ENCODE assay signal across 17 mouse cellular contexts in the genomic region with DNA sequence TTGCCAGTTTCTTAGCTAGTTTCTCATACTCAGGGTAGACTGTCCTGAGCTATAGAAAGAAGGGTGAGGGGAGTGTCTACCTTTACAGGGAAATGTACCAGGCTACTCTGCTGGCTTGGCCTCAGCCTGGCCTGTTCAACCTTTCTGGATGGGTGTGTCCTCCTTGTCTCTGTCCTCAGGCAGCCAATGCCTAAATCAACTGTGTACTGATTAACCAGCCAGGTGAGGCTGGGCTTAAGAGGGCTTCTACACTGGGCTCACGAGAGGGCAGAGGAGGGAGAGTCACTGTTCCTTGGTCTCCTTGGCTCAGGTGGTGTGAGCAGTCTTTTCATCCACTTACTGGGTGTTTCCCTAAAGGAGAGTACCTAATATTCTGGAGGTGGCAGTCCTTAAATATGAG. TPM values are rescaled to one million over a fixed set of nuclear protein-coding genes. Genes with fewer than 3 reads are reported as not detected.
DNase-seq lines count a peak whose midpoint lies in the region; ATAC-seq and TF ChIP-seq lines count a peak whose summit lies in the region.
"Had no signal": no experiment of that assay in that cellular context is flagged by ENCODE, and none has a peak within 500 bp of the region (broad histone marks: within the 10 kb centered on the region; RNA-seq: fewer than 3 reads in every experiment).

No protein-coding gene starts in this region.

- no peak overlapping the region for H3K4me3 ChIP-seq in heart, embryonic 13.5 days
- H3K4me3 ChIP-seq in liver, embryonic 11.5 days (ENCODE audit: low read depth, low read length): no peak overlapping the region
- no peak overlapping the region for H3K4me3 ChIP-seq in left cerebral cortex, adult 2 months
- H3K4me3 ChIP-seq: embryonic facial prominence, embryonic 12.5 days; heart, embryonic 10.5 days; limb, embryonic 13.5 days had no signal

- no peak for DNase-seq in heart, adult 11 months
- DNase-seq in kidney, adult 18-20 months: peak; percentile 59
- no peak for DNase-seq in liver, embryonic 11.5 days (ENCODE audit: low spot score)
- DNase-seq in lung, postnatal 36 days: peak; percentile 66
- DNase-seq in thymus, postnatal 10 days (ENCODE audit: low spot score in 2 of 2): no peak
- no peak for DNase-seq in left cerebral cortex, adult 2 months (ENCODE audit: extremely low spot score in 1 of 2, low spot score in 2 of 2)
- DNase-seq in adrenal gland, postnatal 36 days: no peak
- DNase-seq: adrenal gland, adult 2 months; forebrain, postnatal 0 days had no signal

- no peaks in the 10 kb centered on the region for H3K27me3 ChIP-seq in heart, embryonic 13.5 days (replicated peaks)
- no peaks in the 10 kb centered on the region for H3K27me3 ChIP-seq in liver, embryonic 11.5 days (replicated peaks; ENCODE audit: control insufficient read depth, insufficient read depth, low read length)
- H3K27me3 ChIP-seq: embryonic facial prominence, embryonic 12.5 days; limb, embryonic 13.5 days had no signal

- TF ChIP-seq CTCF in left cerebral cortex, adult 2 months (IDR thresholded peaks at IDR 0.05): no peak

- intact Hi-C loops in left cerebral cortex, adult 2 months (cut with DNase I): no loop called here

- no peak overlapping the region for H3K4me2 ChIP-seq in heart, embryonic 13.5 days
- H3K4me2 ChIP-seq in liver, embryonic 11.5 days: no peak overlapping the region
- H3K4me2 ChIP-seq: embryonic facial prominence, embryonic 12.5 days; limb, embryonic 13.5 days had no signal

- H3K4me1 ChIP-seq in heart, embryonic 13.5 days: peaks cover 21% of the 10 kb centered on the region
- peaks cover 10% of the 10 kb centered on the region for H3K4me1 ChIP-seq in liver, embryonic 11.5 days (replicated peaks; ENCODE audit: control insufficient read depth, insufficient read depth, low read length)
- H3K4me1 ChIP-seq: embryonic facial prominence, embryonic 12.5 days had no signal

- no peak for ATAC-seq in heart, embryonic 13.5 days (ENCODE audit: extremely low read depth, insufficient number of reproducible peaks, low FRiP score, low TSS enrichment)
- ATAC-seq in liver, embryonic 11.5 days (replicated peaks; ENCODE audit: low FRiP score): peak; percentile 39; the same call in 1 of the 2 replicates
- ATAC-seq: forebrain, postnatal 0 days had no signal

- no peaks in the 10 kb centered on the region for H3K9me3 ChIP-seq in heart, embryonic 13.5 days
- H3K9me3 ChIP-seq in liver, embryonic 11.5 days (ENCODE audit: control insufficient read depth, low read length): no peaks in the 10 kb centered on the region
- H3K9me3 ChIP-seq: embryonic facial prominence, embryonic 12.5 days; G1E; heart, embryonic 10.5 days; limb, embryonic 13.5 days had no signal

- H3K9ac ChIP-seq in heart, embryonic 13.5 days: 0 out of 2 replicates have a peak overlapping the region, but pooled peaks have one; percentile 28
- no peak overlapping the region for H3K9ac ChIP-seq in liver, embryonic 11.5 days (ENCODE audit: low read depth, low read length)
- H3K9ac ChIP-seq: embryonic facial prominence, embryonic 12.5 days; forebrain, postnatal 0 days; limb, embryonic 13.5 days had no signal

- WGBS in heart, embryonic 13.5 days: 58% methylated on average over 1 of the region's 1 CpGs
- WGBS in liver, embryonic 11.5 days: 77% methylated on average over 1 of the region's 1 CpGs

- peaks cover 25% of the 10 kb centered on the region for H3K36me3 ChIP-seq in heart, embryonic 13.5 days
- H3K36me3 ChIP-seq in liver, embryonic 11.5 days (ENCODE audit: control insufficient read depth, insufficient read depth, low read length): peaks cover 7% of the 10 kb centered on the region

- peak overlapping the region; percentile 66; the same call in 1 of the 2 replicates for H3K27ac ChIP-seq in heart, embryonic 13.5 days (replicated peaks)
- H3K27ac ChIP-seq in liver, embryonic 11.5 days (ENCODE audit: low read depth, low read length): no peak overlapping the region
- no peak overlapping the region for H3K27ac ChIP-seq in left cerebral cortex, adult 2 months
- H3K27ac ChIP-seq: embryonic facial prominence, embryonic 12.5 days; heart, embryonic 10.5 days; limb, embryonic 13.5 days had no signal

RNA-seq across cellular contexts. Expression of gene A930017K11Rik, which starts 15.8 kb away (rescaled TPM):
- 0.13 and 0.15 TPM in 2 replicates for polyA plus RNA-seq in heart, embryonic 13.5 days (2015; fragmentation: Nextera tagmentation; extraction: Ambion mirVana)
- polyA plus RNA-seq in liver, embryonic 11.5 days (2014; fragmentation: Nextera tagmentation; extraction: Ambion mirVana): 0.68 and 0.85 TPM in 2 replicates
- under 1 TPM; 0.26 to 0.27 TPM for total RNA-seq in left cerebral cortex, adult 2 months (2021)
- total RNA-seq in adrenal gland, postnatal 36 days (2021): not detected
- total RNA-seq: adrenal gland, adult 2 months; G1E; monocyte, adult 5-6 weeks had no signal
- polyA plus RNA-seq: spleen, adult 2 months had no signal

RNA-seq across cellular contexts. Expression of gene Capn15, which starts 17.4 kb away (rescaled TPM):
- 9.3 and 10.6 TPM in 2 replicates for polyA plus RNA-seq in heart, embryonic 13.5 days (2015; fragmentation: Nextera tagmentation; extraction: Ambion mirVana)
- 23.0 and 27.4 TPM in 2 replicates for polyA plus RNA-seq in liver, embryonic 11.5 days (2014; fragmentation: Nextera tagmentation; extraction: Ambion mirVana)
- 10 to 100 TPM; 53.9 to 59.3 TPM for total RNA-seq in left cerebral cortex, adult 2 months (2021)
- 10 to 100 TPM; 16.7 to 23.8 TPM for total RNA-seq in adrenal gland, postnatal 36 days (2021)

RNA-seq across cellular contexts. Expression of gene Nhlrc4, which starts 23.4 kb away (rescaled TPM):
- 0.06 TPM in 1 of 2 replicates, not detected in the other for polyA plus RNA-seq in heart, embryonic 13.5 days (2015; fragmentation: Nextera tagmentation; extraction: Ambion mirVana)
- 0.85 and 1.4 TPM in 2 replicates for polyA plus RNA-seq in liver, embryonic 11.5 days (2014; fragmentation: Nextera tagmentation; extraction: Ambion mirVana)
- under 1 TPM; 0.20 to 0.87 TPM for total RNA-seq in left cerebral cortex, adult 2 months (2021)
- not detected for total RNA-seq in adrenal gland, postnatal 36 days (2021)
- total RNA-seq: adrenal gland, adult 2 months; forebrain, postnatal 0 days; monocyte, adult 5-6 weeks had no signal
- polyA plus RNA-seq: adrenal gland, adult 2 months; limb, embryonic 13.5 days; urinary bladder, adult 2 months had no signal

RNA-seq across cellular contexts. Expression of gene Pigq, which starts 23.4 kb away (rescaled TPM):
- 60.4 and 62.1 TPM in 2 replicates for polyA plus RNA-seq in heart, embryonic 13.5 days (2015; fragmentation: Nextera tagmentation; extraction: Ambion mirVana)
- 137 and 139 TPM in 2 replicates for polyA plus RNA-seq in liver, embryonic 11.5 days (2014; fragmentation: Nextera tagmentation; extraction: Ambion mirVana)
- total RNA-seq in left cerebral cortex, adult 2 months (2021): 100 to 1,000 TPM in 1 of 2 experiments, 10 to 100 TPM in 1; 96.5 to 118 TPM
- 100 to 1,000 TPM in 1 of 2 experiments, 10 to 100 TPM in 1; 96.8 to 117 TPM for total RNA-seq in adrenal gland, postnatal 36 days (2021)

RNA-seq across cellular contexts. Expression of gene Rab40c, which starts 48.6 kb away (rescaled TPM):
- polyA plus RNA-seq in heart, embryonic 13.5 days (2015; fragmentation: Nextera tagmentation; extraction: Ambion mirVana): 16.1 and 16.4 TPM in 2 replicates
- polyA plus RNA-seq in liver, embryonic 11.5 days (2014; fragmentation: Nextera tagmentation; extraction: Ambion mirVana): 9.9 and 10.7 TPM in 2 replicates
- total RNA-seq in left cerebral cortex, adult 2 months (2021): 10 to 100 TPM; 46.4 to 47.2 TPM
- 10 to 100 TPM; 20.6 to 46.0 TPM for total RNA-seq in adrenal gland, postnatal 36 days (2021)

Comparison
In these comparisons a context has a peak if more than half of its experiments do, and no peak if none do; other contexts are left out.
1. DNase-seq: peak in kidney, adult 18-20 months (single experiment) and lung, postnatal 36 days (single experiment); none in heart, adult 11 months (single experiment), liver, embryonic 11.5 days (single experiment), thymus, postnatal 10 days (0 of 2), left cerebral cortex, adult 2 months (0 of 2) and adrenal gland, postnatal 36 days (0 of 2).